Mouse (Mus musculus): Measurements from ENCODE around the gene Adamts13. TPM values are rescaled to one million over a fixed set of nuclear protein-coding genes. Genes with fewer than 3 reads are reported as not detected.

Gene Adamts13
- total RNA-seq (2023) = under 1 TPM; 0.15 to 0.27 TPM

DNA sequence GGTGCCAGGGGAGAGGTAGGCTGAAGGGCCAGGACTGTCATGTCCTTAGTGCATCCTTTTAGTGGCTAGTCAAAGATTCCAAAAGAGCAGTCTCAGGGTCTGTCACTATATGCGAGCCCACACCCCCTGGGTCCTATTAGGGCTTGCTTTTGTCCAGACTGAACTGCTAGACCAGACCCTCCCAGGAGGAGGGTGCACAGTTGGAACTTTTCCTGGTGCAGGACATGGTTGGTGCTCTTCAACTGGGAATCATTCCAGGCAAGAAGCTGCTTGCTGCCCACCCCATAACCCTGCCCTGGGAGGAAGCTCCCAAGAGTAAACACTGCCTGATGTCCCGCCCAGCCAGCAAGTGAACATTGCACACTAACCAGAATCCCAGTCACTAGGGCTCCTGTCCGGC is at the start of gene Adamts13:
Gene Adamts13 (plus strand): TSS at position 301 of the 400 bp plus-strand sequence.

DNA sequence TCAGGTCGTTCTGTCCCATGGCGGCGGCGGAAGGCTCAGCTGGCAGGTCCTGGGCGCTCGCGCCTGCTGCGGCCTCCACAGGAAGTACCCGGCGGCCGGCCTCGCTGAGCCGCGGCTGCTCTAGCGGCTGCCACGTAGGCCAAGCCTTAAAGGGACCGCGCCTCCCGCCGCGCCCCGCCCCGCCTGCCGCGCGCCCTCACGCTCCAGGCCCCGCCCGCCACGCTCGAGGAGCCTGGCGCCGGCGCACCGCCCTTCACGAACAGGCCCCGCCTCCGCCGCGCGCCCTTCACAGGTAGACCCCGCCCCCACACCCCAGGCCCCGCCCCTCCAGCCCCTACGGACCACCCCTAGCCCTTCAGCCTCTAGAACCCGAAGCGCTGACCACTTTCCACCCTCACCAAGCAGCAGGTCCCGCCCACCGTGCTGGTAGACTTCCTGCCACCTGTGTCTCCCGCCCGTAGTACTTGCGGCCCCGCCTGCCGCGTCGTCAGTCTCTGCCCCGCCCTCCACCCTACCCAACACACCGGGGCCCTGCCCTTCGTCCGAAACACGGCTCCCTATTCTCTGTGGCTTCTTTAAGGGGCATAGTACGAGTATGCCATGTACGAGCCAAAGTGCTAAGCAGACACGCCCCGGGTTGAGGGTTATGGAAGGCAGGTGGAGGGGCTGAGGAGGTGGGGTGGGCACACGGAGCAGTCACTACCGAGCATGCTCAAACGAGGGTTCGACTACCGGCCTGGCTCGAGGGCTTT is 39.7 kb upstream of the Adamts13 start, which contains the start of the genes Surf4 and Stkld1:
Gene Surf4 (minus strand): TSS at position 625 of the 752 bp plus-strand sequence.
Gene Stkld1 (plus strand): TSS at position 744 of the 752 bp plus-strand sequence.

DNA sequence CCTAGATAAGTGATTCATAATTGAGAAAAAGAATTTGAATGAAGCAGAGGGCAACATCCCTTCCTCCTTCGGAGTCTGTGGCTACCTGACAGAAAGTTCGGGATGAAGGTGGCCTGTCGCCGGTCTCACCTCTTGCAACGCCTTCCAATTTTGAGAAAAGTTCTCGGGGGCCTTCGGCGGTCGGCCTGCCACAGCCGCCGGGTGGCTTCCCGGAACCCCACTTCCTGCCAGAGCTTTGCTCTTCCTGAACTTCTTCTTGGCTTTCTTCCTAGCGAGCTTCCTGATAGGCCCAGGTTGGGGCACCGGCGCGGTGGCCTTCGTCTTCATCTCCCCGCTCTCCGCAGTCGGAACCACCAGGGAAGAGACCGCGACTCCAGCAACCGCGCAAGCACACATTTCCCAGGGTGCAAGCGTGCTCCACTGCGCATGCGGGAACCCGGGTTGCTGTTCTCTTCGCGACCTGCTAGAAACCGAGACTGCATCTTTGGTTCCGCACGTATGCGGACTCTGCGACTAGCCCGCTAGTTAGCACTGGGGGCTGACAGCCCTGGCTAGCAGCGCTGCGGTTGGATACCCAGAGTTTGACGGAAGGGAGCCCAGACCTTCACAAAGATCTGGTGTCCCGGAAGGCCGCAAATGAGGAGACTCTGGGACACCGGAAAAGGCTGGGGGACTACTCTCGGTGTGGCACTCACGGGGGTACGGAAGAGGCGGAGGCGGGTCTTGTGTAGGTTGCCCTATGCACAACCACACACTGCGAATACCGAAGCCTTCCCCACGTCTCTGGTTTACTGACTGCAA is 9.1 kb upstream of the Adamts13 start, which contains the start of gene Rexo4:
Gene Rexo4 (minus strand): TSS at position 464 of the 801 bp plus-strand sequence.

DNA sequence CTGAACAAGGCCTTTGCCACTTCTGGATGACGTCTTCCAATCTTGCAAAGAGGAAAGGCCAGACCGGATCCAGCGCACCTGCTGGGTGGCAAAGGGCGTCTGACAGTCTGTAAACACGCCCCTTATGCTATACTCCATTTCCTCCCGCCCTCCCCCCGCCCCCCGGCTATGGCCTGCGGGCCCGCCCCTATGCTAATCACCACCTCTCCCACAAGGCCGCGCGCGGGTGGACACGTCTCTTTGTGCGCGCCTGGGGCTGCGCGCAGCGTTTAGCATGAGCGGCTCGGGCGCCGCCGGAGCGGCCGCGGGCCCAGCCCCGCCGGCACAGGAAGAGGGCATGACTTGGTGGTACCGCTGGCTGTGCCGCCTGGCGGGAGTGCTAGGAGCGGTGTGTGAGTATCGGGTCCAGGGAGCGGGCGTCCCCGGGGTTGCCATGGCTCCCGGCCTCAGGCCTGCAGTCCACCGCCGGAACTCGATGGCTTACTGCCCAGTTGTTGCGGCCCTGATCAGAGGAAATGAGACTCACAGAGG is 36.6 kb downstream of the Adamts13 start, which contains the start of gene Cacfd1:
Gene Cacfd1 (plus strand): TSS at position 213 of the 531 bp plus-strand sequence.

DNA sequence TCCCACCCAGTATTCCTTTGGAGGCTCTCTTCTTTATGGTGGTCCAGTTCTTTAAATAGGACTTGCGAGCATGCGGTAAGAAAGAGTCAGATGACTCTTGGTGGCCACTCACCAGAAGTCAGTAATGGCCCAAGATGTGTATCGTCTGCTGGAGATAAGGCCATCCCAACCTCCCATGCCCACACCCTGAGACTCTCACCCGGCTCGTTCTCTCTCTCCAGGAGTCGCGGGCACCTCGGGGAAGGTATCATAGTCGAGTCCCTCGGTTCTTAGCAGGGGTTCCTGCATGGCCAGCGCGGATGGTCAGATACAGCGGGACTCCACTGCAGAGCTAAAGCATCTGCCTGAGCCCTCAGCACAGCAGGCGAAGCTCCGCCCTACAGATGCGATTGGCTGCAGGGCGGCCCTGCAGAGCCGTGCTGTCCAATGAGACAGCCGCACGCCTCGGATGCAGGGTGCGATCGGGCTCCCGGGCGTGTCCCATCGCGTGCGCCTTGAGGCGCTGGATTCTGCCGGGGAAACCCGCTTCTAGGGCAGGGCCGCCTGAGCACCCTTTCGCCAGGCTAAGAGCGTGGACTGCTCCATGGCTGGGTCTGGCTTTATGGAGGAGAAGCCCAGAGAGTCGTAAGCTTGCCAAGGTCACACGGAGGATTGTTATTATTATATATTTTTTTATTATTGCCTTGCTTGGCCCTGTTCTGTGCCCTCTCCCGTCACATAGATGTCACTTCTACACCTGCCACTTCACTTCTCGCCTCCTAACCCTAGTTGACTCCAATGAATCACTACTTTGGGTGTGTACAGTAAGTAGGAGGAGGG is 54.6 kb downstream of the Adamts13 start, which contains the start of gene Slc2a6:
Gene Slc2a6 (minus strand): TSS at position 381 of the 819 bp plus-strand sequence.

Other genes starting within 250 kb of the Adamts13 start
- not detected for gene Abo, start 108.4 kb upstream of the Adamts13 start, total RNA-seq (2023)
- gene Surf6, start 70.5 kb upstream of the Adamts13 start, total RNA-seq (2023) = 10 to 100 TPM; 74.0 to 78.5 TPM
- 10 to 100 TPM; 19.9 to 22.1 TPM for gene Med22, start 62.7 kb upstream of the Adamts13 start, total RNA-seq (2023)
- 100 to 1,000 TPM; 644 to 653 TPM for gene Rpl7a, start 62.7 kb upstream of the Adamts13 start, total RNA-seq (2023)
- gene Surf2, start 57.0 kb upstream of the Adamts13 start, total RNA-seq (2023) = 10 to 100 TPM; 53.4 to 54.6 TPM
- gene Surf1, start 56.9 kb upstream of the Adamts13 start, total RNA-seq (2023) = 10 to 100 TPM; 52.3 to 66.8 TPM
- gene Surf4, start 39.5 kb upstream of the Adamts13 start, total RNA-seq (2023) = 10 to 100 TPM; 63.6 to 66.3 TPM
- not detected for gene Stkld1, start 39.4 kb upstream of the Adamts13 start, total RNA-seq (2023)
- 10 to 100 TPM; 82.9 to 87.7 TPM for gene Rexo4, start 9.0 kb upstream of the Adamts13 start, total RNA-seq (2023)
- gene Cacfd1, start 36.5 kb downstream of the Adamts13 start, total RNA-seq (2023) = 10 to 100 TPM; 39.1 to 43.9 TPM
- 10 to 100 TPM in 1 of 2 experiments, 1 to 10 TPM in 1; 9.9 to 10.5 TPM for gene Slc2a6, start 54.6 kb downstream of the Adamts13 start, total RNA-seq (2023)
- gene Mymk, start 98.8 kb downstream of the Adamts13 start, total RNA-seq (2023) = not detected
- 1 to 10 TPM; 4.2 to 5.8 TPM for gene Adamtsl2, start 106.0 kb downstream of the Adamts13 start, total RNA-seq (2023)
- not detected for gene Fam163b, start 169.1 kb downstream of the Adamts13 start, total RNA-seq (2023)
- gene Dbh, start 191.8 kb downstream of the Adamts13 start, total RNA-seq (2023) = not detected